Mouse (Mus musculus) right cerebral cortex, postnatal 25 days (tissue): ENCODE data around the gene Dynll2.
"Not testable (repeated sequence)": the region's sequence is repeated elsewhere in the genome, so short reads cannot be mapped to it uniquely, and the experiment has no call there.

Source experiments
- DNase-seq: peaks from one replicate; pipeline ENCODE4 v3.0.0; 2022

The Dynll2 gene

GRCm38 (mm10) chr11:87986141-87986741, 1.1 kb downstream of the Dynll2 start:
- peak; percentile 35 for DNase-seq

GRCm38 (mm10) chr11:87985643-87986042, 1.7 kb downstream of the Dynll2 start:
- DNase-seq: no peak

GRCm38 (mm10) chr11:87984571-87984970, 2.8 kb downstream of the Dynll2 start:
- no peak for DNase-seq

GRCm38 (mm10) chr11:87978905-87979304, 8.4 kb downstream of the Dynll2 start:
- DNase-seq: no peak

GRCm38 (mm10) chr11:87977021-87977420, 10.3 kb downstream of the Dynll2 start:
- not testable (repeated sequence) for DNase-seq

- peak; percentile 60 for DNase-seq
These were observed 12.7 kb downstream of the Dynll2 start for GRCm38 (mm10) chr11:87974477-87975181.

- DNase-seq: no peak
These were observed 13.6 kb downstream of the Dynll2 start for GRCm38 (mm10) chr11:87973559-87974305.

- DNase-seq: no peak
These were observed 14.5 kb downstream of the Dynll2 start for GRCm38 (mm10) chr11:87972829-87973228.

GRCm38 (mm10) chr11:87968356-87969122, 18.8 kb downstream of the Dynll2 start:
- DNase-seq: no peak

- DNase-seq: peak; percentile 80
These were observed 19.5 kb downstream of the Dynll2 start for GRCm38 (mm10) chr11:87967692-87968289.

- no peak for DNase-seq
These were observed 21.1 kb downstream of the Dynll2 start for GRCm38 (mm10) chr11:87966214-87966613.

- DNase-seq: no peak
These were observed 22.0 kb downstream of the Dynll2 start for GRCm38 (mm10) chr11:87965293-87965692.

- no peak for DNase-seq
These were observed 30.3 kb downstream of the Dynll2 start for GRCm38 (mm10) chr11:87957066-87957465.

- no peak for DNase-seq
These were observed 32.2 kb downstream of the Dynll2 start for GRCm38 (mm10) chr11:87955144-87955543.

- DNase-seq: no peak
These were observed 37.3 kb downstream of the Dynll2 start for GRCm38 (mm10) chr11:87949990-87950389.

- DNase-seq: no peak
These were observed 51.9 kb downstream of the Dynll2 start for GRCm38 (mm10) chr11:87935467-87935866.

- no peak for DNase-seq
These were observed 53.6 kb downstream of the Dynll2 start for GRCm38 (mm10) chr11:87933731-87934130.

GRCm38 (mm10) chr11:87930348-87930747, 57.0 kb downstream of the Dynll2 start:
- DNase-seq: no peak
